Mouse (Mus musculus) neural tube, embryonic 12.5 days (tissue): ENCODE measurements at regions not wholly inside any gene's neighbourhood (a gene's known extent, or its start where the extent isn't known, plus 50 kb on each side); places are given as distances from the start of the nearest gene placed in this dataset.

Experiments
- ATAC-seq: fragments of 200-750 bp; cut with Nextera tagmentation; 2 replicates; pipeline ENCODE4 v1.8.0; 2017; ENCODE audit warnings: low read depth, mild to moderate bottlenecking, moderate TSS enrichment, moderate library complexity; ENCODE audit not compliant: low FRiP score
- H3K27ac ChIP-seq: fragments of 300-500 bp; sonication (generic); 2 replicates; pipeline ENCODE4 v1.5.1; 2016
- H3K27me3 ChIP-seq: fragments of 300-500 bp; sonication (generic); replicated peaks from 2 replicates; pipeline ENCODE4 v1.6.1; 2016; ENCODE audit warnings: mild to moderate bottlenecking
- H3K36me3 ChIP-seq: fragments of 300-500 bp; sonication (generic); 2 replicates; pipeline ENCODE4 v1.6.1; 2016; ENCODE audit warnings: mild to moderate bottlenecking
- H3K4me1 ChIP-seq: fragments of 300-500 bp; sonication (generic); 2 replicates; pipeline ENCODE4 v1.6.1; 2016
- H3K4me2 ChIP-seq: fragments of 300-500 bp; sonication (generic); replicated peaks from 2 replicates; pipeline ENCODE4 v1.6.1; 2016; ENCODE audit warnings: mild to moderate bottlenecking
- H3K4me3 ChIP-seq: fragments of 300-500 bp; sonication (generic); 2 replicates; pipeline ENCODE4 v1.5.1; 2016
- H3K9ac ChIP-seq: fragments of 300-500 bp; sonication (generic); 2 replicates; pipeline ENCODE4 v1.6.1; 2016; ENCODE audit warnings: mild to moderate bottlenecking
- H3K9me3 ChIP-seq: fragments of 300-500 bp; sonication (generic); 2 replicates; pipeline ENCODE4 v1.6.1; 2016; ENCODE audit warnings: mild to moderate bottlenecking
- WGBS: fragments of 180-500 bp; shearing (Covaris S2); methylation state at CpG from one replicate; pipeline ENCODE4 v1.1.7; 2016; 5-methylcytosine and 5-hydroxymethylcytosine counted together

DNA sequence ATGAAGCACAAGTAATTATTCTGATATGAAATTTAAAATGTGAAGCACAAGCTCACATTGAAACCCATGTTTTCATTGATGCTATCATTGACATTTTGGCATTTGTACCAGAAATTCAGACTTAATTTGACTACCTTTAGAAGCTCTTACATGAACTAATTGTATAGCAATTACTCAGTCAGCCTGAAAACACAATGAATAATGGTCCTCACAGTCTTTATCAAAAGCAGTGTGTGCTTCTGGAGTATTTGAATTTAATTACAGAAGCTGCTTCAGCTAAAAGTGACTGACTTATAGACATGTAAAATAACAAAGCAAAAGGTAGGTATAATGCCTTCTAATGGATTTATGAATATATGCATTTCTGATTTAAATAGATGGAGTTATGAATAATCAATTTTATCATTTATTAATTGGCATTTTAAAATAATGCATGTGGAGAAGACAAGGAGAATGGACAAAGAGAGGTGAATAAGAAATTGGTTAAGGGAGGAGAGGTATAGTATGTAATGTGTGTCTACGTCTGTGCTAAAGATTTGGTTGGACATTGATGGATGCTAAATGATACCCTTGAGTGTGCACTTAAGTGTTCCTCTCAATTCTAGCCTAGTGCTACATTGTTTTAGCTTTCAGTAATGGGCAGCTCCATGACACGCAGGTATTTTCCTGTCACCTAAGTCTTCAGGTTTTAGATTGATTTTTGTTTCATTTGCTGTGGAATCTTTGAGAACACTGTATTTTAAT lies 803.2 kb upstream of the Frg1 start:
- no peak overlapping the region for H3K4me3 ChIP-seq
- no peaks in the 10 kb centered on the region for H3K9me3 ChIP-seq
- H3K4me1 ChIP-seq, result no peaks in the 10 kb centered on the region
- no peak overlapping the region for H3K9ac ChIP-seq
- 75% methylated on average over 2 of the region's 2 CpGs for WGBS
- no peak overlapping the region for H3K27ac ChIP-seq
- no peaks in the 10 kb centered on the region for H3K36me3 ChIP-seq
- no peaks in the 10 kb centered on the region for H3K27me3 ChIP-seq
- no peak overlapping the region for H3K4me2 ChIP-seq
- no peak for ATAC-seq

DNA sequence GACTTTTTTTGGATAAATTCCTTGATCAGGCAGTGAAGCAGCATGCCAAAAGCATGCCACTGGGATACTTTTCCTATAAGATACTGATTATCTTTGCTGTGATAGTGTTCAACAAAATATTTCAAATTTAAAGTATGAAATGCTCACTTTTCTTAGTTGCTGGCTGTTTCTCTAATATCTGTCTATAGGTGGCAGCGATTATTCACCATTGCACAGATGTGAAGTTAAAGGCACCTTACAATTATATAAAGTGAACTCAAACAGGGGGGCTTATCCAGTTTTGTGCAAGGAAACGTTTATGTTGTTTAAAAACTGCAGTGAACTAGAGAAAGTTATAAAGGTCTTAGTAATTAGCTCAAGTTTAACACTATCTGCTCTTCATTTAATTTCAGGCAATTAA lies 794.1 kb upstream of the Frg1 start:
- WGBS, result 68% methylated on average over 2 of the region's 2 CpGs

DNA sequence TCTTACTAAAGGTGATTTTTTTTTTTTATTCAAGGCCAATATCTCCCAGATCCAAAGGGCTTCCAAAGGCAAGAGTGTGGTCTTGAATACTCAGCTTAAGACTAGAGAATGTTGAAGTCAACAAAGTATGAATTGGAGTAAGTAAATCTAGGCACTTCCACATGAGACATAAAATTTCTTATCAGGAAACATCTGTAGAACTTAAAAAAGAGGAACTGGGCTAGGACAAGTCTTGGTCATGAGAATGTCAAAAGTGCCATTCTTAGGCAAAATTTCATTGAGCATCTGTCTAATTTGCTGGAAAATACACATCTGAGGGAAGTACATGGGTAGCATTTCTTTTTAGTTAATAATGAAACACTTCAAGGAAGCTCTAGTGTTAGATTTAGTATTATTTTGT lies 793.1 kb upstream of the Frg1 start:
- ATAC-seq, result no peak
- Histone ChIP-seq H3K27me3 (no peaks in the 10 kb centered on the region), H3K36me3 (no peaks in the 10 kb centered on the region), H3K4me1 (no peaks in the 10 kb centered on the region), H3K9ac (no peak overlapping the region), H3K4me3 (no peak overlapping the region), H3K9me3 (no peaks in the 10 kb centered on the region), H3K27ac (no peak overlapping the region), H3K4me2 (no peak overlapping the region)

More for the DNA sequence above, 794.1 kb upstream of the Frg1 start:
- Histone ChIP-seq H3K4me1 (no peaks in the 10 kb centered on the region), H3K27ac (no peak overlapping the region), H3K4me3 (no peak overlapping the region), H3K36me3 (no peaks in the 10 kb centered on the region), H3K9ac (no peak overlapping the region), H3K9me3 (no peaks in the 10 kb centered on the region), H3K4me2 (no peak overlapping the region), H3K27me3 (no peaks in the 10 kb centered on the region)
- no peak for ATAC-seq

DNA sequence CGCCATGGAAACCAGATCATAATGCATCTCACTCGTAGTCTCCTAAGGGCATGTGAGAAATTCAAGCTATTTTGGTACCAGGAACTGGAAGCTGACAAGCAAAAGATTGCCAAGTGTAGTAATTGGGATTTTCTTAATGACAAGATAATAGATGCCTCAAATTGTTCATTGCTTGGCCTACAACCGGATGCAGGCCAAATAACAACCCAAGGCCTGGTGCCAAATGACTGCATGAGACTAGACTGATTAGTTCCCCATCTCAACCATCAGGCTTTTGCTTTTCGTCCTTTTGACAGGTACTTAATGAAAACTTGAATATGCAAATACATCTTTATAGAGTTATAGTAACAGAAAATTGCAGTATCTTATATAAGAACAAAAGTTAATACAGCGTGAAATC lies 780.4 kb upstream of the Frg1 start:
- no peak for ATAC-seq
- Histone ChIP-seq H3K4me1 (no peaks in the 10 kb centered on the region), H3K9me3 (no peaks in the 10 kb centered on the region), H3K27me3 (no peaks in the 10 kb centered on the region), H3K9ac (no peak overlapping the region), H3K36me3 (no peaks in the 10 kb centered on the region), H3K4me3 (no peak overlapping the region), H3K4me2 (no peak overlapping the region), H3K27ac (no peak overlapping the region)
- 87% methylated on average over 5 of the region's 5 CpGs for whole genome bisulfite sequencing

DNA sequence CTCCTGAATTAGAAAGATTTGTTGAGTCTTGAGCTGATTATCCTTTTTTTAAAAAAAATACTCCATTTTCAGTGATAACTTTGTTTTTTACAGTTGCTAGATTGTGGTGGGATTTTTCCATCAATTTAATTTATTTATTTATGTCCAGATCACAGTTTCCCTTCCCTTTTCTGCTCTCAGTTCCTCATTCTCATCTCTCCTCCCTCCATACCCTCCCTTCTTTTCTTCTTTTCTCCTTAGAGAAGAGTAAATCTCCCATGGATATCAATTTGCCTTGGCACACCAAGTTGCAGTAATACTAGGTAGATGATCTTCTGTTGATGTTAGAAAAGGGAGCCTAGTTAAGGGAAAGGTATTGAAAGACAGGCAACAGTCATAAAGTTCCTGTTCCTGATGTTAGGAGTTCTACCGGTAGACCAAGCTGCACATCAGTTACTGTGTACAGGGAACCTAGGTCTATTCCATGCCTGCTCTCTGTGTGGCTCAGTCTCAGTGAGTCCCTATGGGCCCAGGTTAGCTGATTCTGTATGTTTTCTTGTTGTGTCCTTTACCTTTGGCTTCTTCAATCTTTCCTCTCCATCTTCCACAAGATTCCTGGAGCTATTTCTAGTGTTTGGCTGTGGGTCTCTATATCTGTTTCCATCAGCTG lies 777.2 kb upstream of the Frg1 start:
- Histone ChIP-seq H3K27me3 (no peaks in the 10 kb centered on the region), H3K4me3 (no peak overlapping the region), H3K9ac (no peak overlapping the region), H3K4me2 (no peak overlapping the region), H3K4me1 (no peaks in the 10 kb centered on the region), H3K27ac (no peak overlapping the region), H3K9me3 (no peaks in the 10 kb centered on the region), H3K36me3 (no peaks in the 10 kb centered on the region)
- no peak for ATAC-seq
- WGBS, result 91% methylated on average over 1 of the region's 1 CpGs

DNA sequence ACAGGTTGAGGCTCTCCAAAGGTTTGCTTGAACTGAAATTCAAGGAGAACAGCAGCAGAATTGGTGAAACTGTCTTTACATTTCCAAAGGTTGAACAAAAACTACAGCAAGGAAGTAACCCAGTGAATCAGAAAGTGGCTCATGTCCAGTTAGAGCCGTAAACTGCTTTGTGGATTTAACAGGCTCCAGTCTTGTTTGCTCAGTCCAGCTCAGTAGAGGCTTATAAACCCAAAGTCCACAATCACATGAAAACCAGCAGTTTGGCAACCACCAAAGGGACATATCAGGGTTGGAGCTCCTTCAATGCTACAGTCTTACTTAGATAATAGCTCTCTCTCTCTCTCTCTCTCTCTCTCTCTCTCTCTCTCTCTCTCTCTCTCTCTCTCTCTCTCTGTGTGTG lies 770.2 kb upstream of the Frg1 start:
- H3K36me3 ChIP-seq, result no peaks in the 10 kb centered on the region
- 95% methylated on average over 1 of the region's 1 CpGs for WGBS
- no peaks in the 10 kb centered on the region for H3K4me1 ChIP-seq
- no peaks in the 10 kb centered on the region for H3K27me3 ChIP-seq
- ATAC-seq, result no peak
- no peak overlapping the region for H3K4me2 ChIP-seq
- H3K9me3 ChIP-seq, result no peaks in the 10 kb centered on the region
- H3K27ac ChIP-seq, result no peak overlapping the region
- no peak overlapping the region for H3K4me3 ChIP-seq
- H3K9ac ChIP-seq, result no peak overlapping the region

DNA sequence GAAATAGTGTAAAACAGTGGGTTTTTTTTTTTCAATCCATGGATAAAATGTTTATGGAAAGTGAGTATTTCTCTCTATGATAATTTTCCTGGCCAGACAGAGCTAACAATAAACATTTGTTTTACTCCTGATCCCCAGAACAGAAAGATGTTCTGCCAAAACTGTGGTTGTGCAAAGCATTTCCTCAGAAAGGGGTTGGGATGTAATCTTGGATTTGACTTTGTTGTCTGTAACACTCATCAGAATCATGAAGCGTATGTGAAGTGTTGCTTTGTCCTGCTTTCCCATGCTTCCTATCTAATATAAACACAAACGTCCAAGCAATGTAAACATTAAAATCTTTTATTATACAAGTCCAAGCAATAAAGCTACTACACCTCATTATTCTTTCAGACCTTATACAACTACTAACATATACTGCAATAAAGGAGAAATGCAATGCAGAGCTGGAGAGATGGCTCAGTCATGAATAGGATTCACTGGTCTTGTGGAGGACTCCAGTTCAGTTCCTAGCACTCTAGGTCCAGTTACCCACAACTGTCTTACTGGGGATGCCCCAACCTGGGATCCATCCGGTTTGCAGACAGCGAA lies 766.5 kb upstream of the Frg1 start:
- ATAC-seq, result no peak

DNA sequence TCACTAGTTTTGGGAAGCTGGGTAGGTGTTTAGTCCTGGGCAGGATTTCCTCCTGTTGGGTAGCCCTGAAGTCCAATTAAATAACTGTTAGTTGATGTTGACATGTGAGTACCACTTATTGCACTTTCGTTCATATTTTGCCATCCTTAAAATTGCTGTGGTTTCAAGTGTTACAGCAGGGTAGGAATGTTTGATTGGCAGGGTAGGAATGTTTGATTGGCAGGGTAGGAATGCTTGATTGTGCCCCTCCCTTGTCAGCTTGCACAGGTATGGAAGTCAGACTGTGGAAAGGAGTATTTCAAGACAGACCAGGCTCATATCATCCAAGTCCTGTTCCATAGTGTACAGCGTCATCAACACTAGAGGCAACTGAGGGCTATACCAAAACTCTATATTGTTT lies 745.6 kb upstream of the Frg1 start:
- no peak overlapping the region for H3K4me3 ChIP-seq
- WGBS, result 94% methylated on average over 2 of the region's 2 CpGs

More for the DNA sequence above, 766.5 kb upstream of the Frg1 start:
- Histone ChIP-seq H3K4me2 (no peak overlapping the region), H3K27ac (no peak overlapping the region), H3K4me1 (no peaks in the 10 kb centered on the region), H3K4me3 (no peak overlapping the region), H3K9ac (no peak overlapping the region), H3K9me3 (no peaks in the 10 kb centered on the region), H3K36me3 (no peaks in the 10 kb centered on the region), H3K27me3 (no peaks in the 10 kb centered on the region)
- WGBS, result 85% methylated on average over 4 of the region's 4 CpGs

DNA sequence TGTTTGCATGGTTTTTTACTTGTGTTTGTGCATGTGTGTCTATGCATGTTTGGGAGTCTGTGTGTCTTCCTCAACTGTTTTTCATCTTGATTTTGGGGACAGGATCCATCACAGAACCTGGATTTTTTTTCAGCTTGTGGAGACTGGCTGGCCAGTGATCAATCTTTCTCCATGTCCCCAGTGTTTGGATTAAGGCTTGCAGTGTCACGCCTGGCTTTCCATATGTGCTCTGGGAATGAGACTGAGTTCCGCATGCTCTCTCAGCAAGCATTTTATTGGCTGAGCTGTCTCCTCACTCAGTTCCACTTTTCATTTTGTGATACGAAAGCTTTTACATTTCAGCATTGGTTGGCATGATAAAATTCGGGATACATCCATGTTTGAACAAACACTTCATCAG lies 740.1 kb upstream of the Frg1 start:
- Histone ChIP-seq H3K36me3 (no peaks in the 10 kb centered on the region), H3K4me3 (no peak overlapping the region), H3K9ac (no peak overlapping the region), H3K9me3 (no peaks in the 10 kb centered on the region), H3K27me3 (no peaks in the 10 kb centered on the region), H3K4me1 (no peaks in the 10 kb centered on the region), H3K4me2 (no peak overlapping the region), H3K27ac (no peak overlapping the region)
- ATAC-seq, result no peak
- WGBS, result 79% methylated on average over 4 of the region's 4 CpGs

More for the DNA sequence above, 745.6 kb upstream of the Frg1 start:
- Histone ChIP-seq H3K4me2 (no peak overlapping the region), H3K4me1 (no peaks in the 10 kb centered on the region), H3K27me3 (no peaks in the 10 kb centered on the region), H3K9ac (no peak overlapping the region), H3K9me3 (no peaks in the 10 kb centered on the region), H3K27ac (no peak overlapping the region), H3K36me3 (no peaks in the 10 kb centered on the region)
- ATAC-seq, result no peak

DNA sequence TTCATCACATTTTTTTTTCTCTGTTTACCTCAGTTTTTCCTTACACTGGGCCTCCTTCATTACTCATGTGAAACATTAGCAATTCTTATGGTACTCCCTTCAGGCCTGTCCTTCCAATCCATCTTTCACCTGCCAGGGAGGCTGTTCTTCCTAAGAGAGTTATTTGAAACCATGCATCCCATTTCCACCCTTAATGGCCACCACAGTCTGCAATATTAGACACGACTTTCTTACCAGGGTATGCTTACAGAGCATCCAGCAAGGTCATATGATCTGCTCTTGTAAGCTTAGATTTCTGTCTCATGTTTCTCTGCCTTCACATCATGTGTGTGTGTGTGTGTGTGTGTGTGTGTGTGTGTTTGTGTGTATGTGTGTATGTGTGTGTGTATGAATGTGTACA lies 739.7 kb upstream of the Frg1 start:
- ATAC-seq, result no peak
- H3K9me3 ChIP-seq, result no peaks in the 10 kb centered on the region
- no peak overlapping the region for H3K4me2 ChIP-seq
- H3K27me3 ChIP-seq, result no peaks in the 10 kb centered on the region
- no peaks in the 10 kb centered on the region for H3K4me1 ChIP-seq
- no peak overlapping the region for H3K9ac ChIP-seq
- H3K4me3 ChIP-seq, result no peak overlapping the region
- no peaks in the 10 kb centered on the region for H3K36me3 ChIP-seq
- no peak overlapping the region for H3K27ac ChIP-seq
- 65% methylated on average over 1 of the region's 1 CpGs for WGBS

DNA sequence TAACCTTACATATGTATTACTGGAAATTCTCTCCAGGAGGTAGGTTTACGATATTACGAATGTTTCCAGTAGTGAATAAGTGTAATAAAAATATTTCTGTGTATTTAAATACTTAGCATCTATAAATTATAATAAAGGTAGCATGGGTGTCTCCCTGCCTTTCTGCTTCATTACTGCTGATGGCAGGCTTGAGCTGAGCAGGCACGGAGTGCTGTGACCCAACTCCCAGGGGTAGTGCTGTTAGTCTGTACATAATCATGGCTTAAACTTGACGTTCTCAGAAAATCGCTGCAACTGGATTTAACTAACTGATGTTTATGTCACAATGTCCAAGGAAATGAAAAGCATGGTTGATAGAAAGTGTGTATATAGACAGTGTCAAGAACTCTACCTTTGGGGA lies 727.8 kb upstream of the Frg1 start:
- no peaks in the 10 kb centered on the region for H3K36me3 ChIP-seq
- H3K4me1 ChIP-seq, result no peaks in the 10 kb centered on the region
- H3K9me3 ChIP-seq, result no peaks in the 10 kb centered on the region
- H3K4me3 ChIP-seq, result no peak overlapping the region
- no peak for ATAC-seq
- H3K27ac ChIP-seq, result no peak overlapping the region
- H3K9ac ChIP-seq, result no peak overlapping the region
- no peak overlapping the region for H3K4me2 ChIP-seq
- WGBS, result 77% methylated on average over 5 of the region's 5 CpGs
- H3K27me3 ChIP-seq, result no peaks in the 10 kb centered on the region

DNA sequence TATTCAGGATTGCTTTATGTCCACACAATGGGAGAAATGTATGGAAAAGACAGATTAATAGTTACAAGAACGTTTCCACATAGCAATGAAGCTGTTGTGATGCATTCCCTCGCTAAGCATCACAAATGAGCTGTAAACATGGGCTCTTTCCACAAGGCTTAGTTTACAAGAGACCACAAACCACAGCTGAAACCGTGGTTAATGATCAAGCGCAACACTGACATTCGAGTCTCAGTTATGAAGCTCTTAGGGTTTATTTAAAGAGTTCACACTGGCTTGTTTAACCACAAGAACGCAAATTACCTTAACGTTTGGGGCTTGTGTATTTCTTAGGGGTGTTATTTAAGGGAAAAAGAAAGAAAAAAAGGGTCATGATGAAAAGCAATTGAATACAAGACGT lies 727.3 kb upstream of the Frg1 start:
- ATAC-seq, result no peak
- no peak overlapping the region for H3K9ac ChIP-seq
- H3K27me3 ChIP-seq, result no peaks in the 10 kb centered on the region
- H3K4me1 ChIP-seq, result no peaks in the 10 kb centered on the region
- H3K9me3 ChIP-seq, result no peaks in the 10 kb centered on the region
- H3K4me3 ChIP-seq, result no peak overlapping the region
- H3K36me3 ChIP-seq, result no peaks in the 10 kb centered on the region
- no peak overlapping the region for H3K4me2 ChIP-seq
- H3K27ac ChIP-seq, result no peak overlapping the region
- WGBS, result 45% methylated on average over 8 of the region's 8 CpGs

DNA sequence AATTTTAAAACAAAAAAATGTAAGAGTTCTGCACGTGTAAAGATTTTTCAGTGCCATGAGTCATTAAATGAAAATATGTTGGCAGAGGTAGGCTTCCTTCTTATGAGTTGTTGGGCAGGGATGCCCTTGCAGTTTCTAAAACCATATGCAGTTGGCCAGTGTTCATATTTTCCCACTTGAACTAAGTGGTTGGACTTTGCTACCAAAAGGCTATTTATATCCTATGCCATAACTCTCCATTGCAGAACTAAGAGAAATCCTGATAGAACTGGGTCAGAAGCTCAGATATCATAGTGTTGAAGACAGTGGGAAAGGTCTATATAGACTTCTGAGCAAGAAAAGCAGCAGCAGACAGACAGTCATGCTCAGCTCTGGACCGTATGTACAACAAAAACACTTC lies 690.7 kb upstream of the Frg1 start:
- H3K36me3 ChIP-seq, result no peaks in the 10 kb centered on the region
- ATAC-seq, result no peak
- WGBS, result 81% methylated on average over 2 of the region's 2 CpGs

More for the DNA sequence above, 690.7 kb upstream of the Frg1 start:
- H3K27ac ChIP-seq, result no peak overlapping the region
- no peaks in the 10 kb centered on the region for H3K4me1 ChIP-seq
- no peak overlapping the region for H3K4me2 ChIP-seq
- no peaks in the 10 kb centered on the region for H3K9me3 ChIP-seq
- H3K9ac ChIP-seq, result no peak overlapping the region
- no peaks in the 10 kb centered on the region for H3K27me3 ChIP-seq
- no peak overlapping the region for H3K4me3 ChIP-seq
